ENCODE assay signal across 8 mouse cellular contexts in the genomic region with DNA sequence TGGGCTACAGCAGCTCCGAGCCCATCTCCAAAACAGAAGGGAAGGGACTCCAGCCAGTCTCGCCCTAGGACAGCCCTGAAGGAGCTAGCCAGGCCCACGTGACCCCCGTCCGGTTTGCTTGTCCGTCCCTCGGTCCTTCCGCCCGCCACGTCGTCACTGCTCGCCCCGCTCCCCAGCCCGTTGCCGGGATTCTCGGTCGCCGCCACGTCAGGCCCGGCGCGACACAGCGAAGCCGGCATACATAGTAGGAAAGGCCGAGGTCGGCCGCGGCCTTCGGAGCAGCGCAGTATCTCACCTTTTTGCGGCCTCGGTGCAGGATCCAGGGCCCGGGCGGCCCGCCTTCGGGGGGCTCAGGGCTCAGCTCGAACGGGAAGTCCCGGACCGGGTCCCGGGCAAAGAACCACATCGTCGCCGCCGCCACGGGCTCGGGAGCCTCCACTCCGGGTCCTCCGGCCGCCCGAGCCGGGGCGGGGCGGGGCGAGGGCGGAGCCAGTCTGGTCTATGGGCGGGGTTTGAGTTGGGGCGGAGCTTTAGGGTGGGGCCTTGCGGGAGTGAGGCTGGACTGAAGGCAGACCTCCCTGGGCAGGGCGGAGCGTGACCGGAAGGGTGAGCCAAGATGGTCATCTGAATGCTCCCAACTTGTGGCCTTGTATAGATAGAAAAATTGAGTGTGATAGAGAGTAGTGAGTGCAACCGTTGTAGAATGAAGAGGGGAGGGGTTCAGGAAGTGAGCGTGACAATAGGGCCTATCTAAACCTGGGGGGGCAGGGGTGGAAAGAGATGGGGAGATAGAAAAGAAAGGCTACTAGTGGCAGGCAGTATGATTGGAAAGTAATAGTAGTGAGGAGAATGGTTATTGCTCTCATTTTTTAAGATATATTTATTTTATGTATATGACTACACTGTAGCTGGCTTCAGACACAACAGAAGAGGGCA. TPM values are rescaled to one million over a fixed set of nuclear protein-coding genes. Genes with fewer than 3 reads are reported as not detected.
DNase-seq lines count a peak whose midpoint lies in the region; ATAC-seq lines count a peak whose summit lies in the region.

Gene Scyl1 (minus strand): TSS at position 495 of the 936 bp plus-strand sequence.

- peak within 1 kb of the TSS; percentile 91 for H3K4me3 ChIP-seq in hindbrain, embryonic 15.5 days

- ATAC-seq in hindbrain, embryonic 15.5 days (ENCODE audit: low FRiP score, low read depth), result peak; percentile 97

- H3K9ac ChIP-seq in hindbrain, embryonic 15.5 days, result peak within 1 kb of the TSS; percentile 94

- H3K4me1 ChIP-seq in hindbrain, embryonic 15.5 days (replicated peaks), result peaks cover 22% of the 10 kb centered on the region

- H3K27me3 ChIP-seq in hindbrain, embryonic 15.5 days, result no peaks in the 10 kb centered on the region

- no peaks in the 10 kb centered on the region for H3K9me3 ChIP-seq in hindbrain, embryonic 15.5 days

- WGBS in hindbrain, embryonic 15.5 days, result under 1% methylated on average over 64 of the region's 64 CpGs

- peaks cover 22% of the 10 kb centered on the region for H3K36me3 ChIP-seq in hindbrain, embryonic 15.5 days

- H3K27ac ChIP-seq in hindbrain, embryonic 15.5 days (replicated peaks), result peak within 1 kb of the TSS; percentile 89

- peak; percentile 67 for DNase-seq in R1 (ENCODE audit: low read depth, low spot score)
- DNase-seq in cerebellum, postnatal 4 days (ENCODE audit: low spot score in 2 of 2), result peak; percentile 88 to 96
- DNase-seq in gastrocnemius, adult 18-20 months (ENCODE audit: low spot score), result peak; percentile 98
- DNase-seq in left cerebral cortex, adult 11 months (ENCODE audit: low spot score), result peak; percentile 84
- peak; percentile 96 for DNase-seq in lung, postnatal 36 days
- DNase-seq in retina, embryonic 14.5 days (ENCODE audit: low spot score), result peak; percentile 93
- peak; percentile 96 for DNase-seq in thymus, postnatal 4 days

- peak within 1 kb of the TSS; percentile 90 for H3K4me2 ChIP-seq in hindbrain, embryonic 15.5 days

RNA-seq across cellular contexts. Expression of gene Scyl1, which starts in this region (rescaled TPM):
- total RNA-seq in gastrocnemius, adult 18-20 months (2021), result 10 to 100 TPM; 70.6 to 74.4 TPM
- polyA plus RNA-seq in hindbrain, embryonic 15.5 days (2015; fragmentation: Nextera tagmentation; extraction: Ambion mirVana), result 79.7 and 92.6 TPM in 2 replicates

Comparison
In these comparisons a context has a peak if more than half of its experiments do, and no peak if none do; other contexts are left out.
1. Peak in every context shown above with its lines: DNase-seq, ATAC-seq, H3K4me3 ChIP-seq and H3K27ac ChIP-seq.